Mouse (Mus musculus) hindbrain, embryonic 14.5 days (tissue): ENCODE data around the gene Olfr223. TPM values are rescaled to one million over a fixed set of nuclear protein-coding genes. Genes with fewer than 3 reads are reported as not detected.
"Not testable (repeated sequence)": the region's sequence is repeated elsewhere in the genome, so short reads cannot be mapped to it uniquely, and the experiment has no call there.

Experiments
- ATAC-seq: fragments of 200-750 bp; cut with Nextera tagmentation; 2 replicates; pipeline ENCODE4 v1.8.0; 2017; ENCODE audit warnings: moderate number of reproducible peaks, mild to moderate bottlenecking, moderate TSS enrichment, moderate library complexity; ENCODE audit not compliant: low FRiP score
- DNase-seq: peaks from one replicate; pipeline ENCODE4 v3.0.0-alpha.2; 2015; ENCODE audit warnings: low spot score
- H3K27ac ChIP-seq: fragments of 300-500 bp; sonication (generic); 2 replicates; pipeline ENCODE4 v1.5.1; 2014; ENCODE audit warnings: mild to moderate bottlenecking, moderate library complexity
- H3K27me3 ChIP-seq: fragments of 300-500 bp; sonication (generic); 2 replicates; pipeline ENCODE4 v1.6.1; 2014; ENCODE audit warnings: mild to moderate bottlenecking, low read length, mixed read lengths; ENCODE audit not compliant: control insufficient read depth, insufficient read depth
- H3K36me3 ChIP-seq: fragments of 300-500 bp; sonication (generic); replicated peaks from 2 replicates; pipeline ENCODE4 v1.6.1; 2014; ENCODE audit not compliant: control insufficient read depth, insufficient read depth
- H3K4me1 ChIP-seq: fragments of 300-500 bp; sonication (generic); replicated peaks from 2 replicates; pipeline ENCODE4 v1.6.1; 2014; ENCODE audit warnings: antibody characterized with exemption, low read length, mixed read lengths; ENCODE audit not compliant: control insufficient read depth, insufficient read depth
- H3K4me2 ChIP-seq: fragments of 300-500 bp; sonication (generic); replicated peaks from 2 replicates; pipeline ENCODE4 v1.6.1; 2014; ENCODE audit warnings: mild to moderate bottlenecking, moderate library complexity
- H3K4me3 ChIP-seq: fragments of 300-500 bp; sonication (generic); replicated peaks from 2 replicates; pipeline ENCODE4 v1.5.1; 2014; ENCODE audit warnings: mild to moderate bottlenecking, low read length
- H3K9ac ChIP-seq: fragments of 300-500 bp; sonication (generic); 2 replicates; pipeline ENCODE4 v1.6.1; 2014
- H3K9me3 ChIP-seq: fragments of 300-500 bp; sonication (generic); 2 replicates; pipeline ENCODE4 v1.6.1; 2016; ENCODE audit warnings: low read length; ENCODE audit not compliant: control insufficient read depth
- WGBS: fragments of 180-500 bp; shearing (Covaris S2); extraction: QIAGEN DNeasy Blood & Tissue Kit; methylation state at CpG from one replicate; pipeline ENCODE4 v1.1.7; 2014; 5-methylcytosine and 5-hydroxymethylcytosine counted together
- polyA plus RNA-seq: library from polyadenylated mRNA; unstranded; fragments of >200 nt; fragmentation: Nextera tagmentation; extraction: Ambion mirVana; gene quantifications from 2 replicates; pipeline ENCODE4 v1.2.1, GENCODE M21; 2014

The Olfr223 gene
- polyA plus RNA-seq, 1 experiment from 2014 or later: not detected

DNA sequence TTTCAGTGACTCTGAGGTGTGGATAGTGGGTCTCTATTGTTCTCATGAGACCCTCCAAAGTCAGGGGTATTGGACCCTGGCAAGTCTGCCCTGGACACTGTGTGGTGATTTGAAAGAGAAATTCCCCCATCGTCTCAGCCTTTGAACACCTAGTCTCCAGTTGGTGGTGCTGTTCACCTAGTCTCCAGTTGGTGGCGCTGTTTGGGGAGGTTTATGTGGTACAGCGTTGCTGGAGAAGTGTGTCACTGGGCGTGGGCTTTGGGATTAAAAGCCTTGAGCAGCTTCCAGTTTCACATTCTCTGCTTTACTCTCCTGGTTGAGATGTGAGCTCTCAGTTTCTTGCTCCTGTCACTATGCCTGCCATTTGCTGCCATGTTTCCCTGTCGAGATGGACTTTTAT lies 39.9 kb upstream of the Olfr223 start:
- H3K27me3 ChIP-seq: no peaks in the 10 kb centered on the region
- DNase-seq (peak; percentile 38), ATAC-seq (no peak)
- H3K4me1 ChIP-seq: no peaks in the 10 kb centered on the region
- 39% methylated on average over 5 of the region's 5 CpGs for WGBS
- no peak overlapping the region for H3K9ac ChIP-seq
- H3K9me3 ChIP-seq: no peaks in the 10 kb centered on the region
- no peak overlapping the region for H3K4me3 ChIP-seq
- H3K4me2 ChIP-seq: no peak overlapping the region
- H3K36me3 ChIP-seq: no peaks in the 10 kb centered on the region
- no peak overlapping the region for H3K27ac ChIP-seq

DNA sequence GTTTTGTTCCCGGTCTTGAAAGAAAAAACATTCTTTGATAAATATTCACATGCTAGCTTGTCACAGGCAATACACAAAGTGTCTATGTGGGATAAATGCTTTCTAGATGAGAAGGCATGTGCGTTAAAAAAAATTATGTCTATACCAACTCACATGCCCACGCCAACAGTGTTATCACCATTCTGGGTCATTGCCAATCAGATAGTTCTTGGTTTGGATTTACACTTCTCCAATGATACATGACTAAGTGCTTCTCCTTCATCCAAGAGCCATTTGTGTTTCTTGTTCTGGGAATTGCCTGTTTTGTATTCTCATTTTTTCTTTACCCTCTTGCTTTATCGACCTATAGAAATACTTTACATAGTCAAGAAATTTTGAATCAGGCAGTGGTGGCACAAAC lies 38.9 kb upstream of the Olfr223 start:
- 82% methylated on average over 4 of the region's 4 CpGs for WGBS
- H3K27ac ChIP-seq: no peak overlapping the region
- H3K9ac ChIP-seq: no peak overlapping the region
- no peaks in the 10 kb centered on the region for H3K36me3 ChIP-seq
- H3K9me3 ChIP-seq: no peaks in the 10 kb centered on the region
- no peaks in the 10 kb centered on the region for H3K27me3 ChIP-seq
- no peak for DNase-seq
- no peaks in the 10 kb centered on the region for H3K4me1 ChIP-seq
- H3K4me3 ChIP-seq: no peak overlapping the region
- no peak for ATAC-seq
- H3K4me2 ChIP-seq: no peak overlapping the region

GRCm38 (mm10) chr11:59629871-59630270 lies 36.8 kb upstream of the Olfr223 start:
- H3K36me3 ChIP-seq: no peaks in the 10 kb centered on the region
- no peaks in the 10 kb centered on the region for H3K9me3 ChIP-seq
- ATAC-seq (no peak), DNase-seq (no peak)
- no peak overlapping the region for H3K4me3 ChIP-seq
- H3K4me1 ChIP-seq: no peaks in the 10 kb centered on the region
- H3K27ac ChIP-seq: no peak overlapping the region
- H3K4me2 ChIP-seq: no peak overlapping the region
- WGBS: 68% methylated on average over 5 of the region's 5 CpGs
- H3K9ac ChIP-seq: no peak overlapping the region
- no peaks in the 10 kb centered on the region for H3K27me3 ChIP-seq

GRCm38 (mm10) chr11:59628177-59628576 lies 35.1 kb upstream of the Olfr223 start:
- no peak overlapping the region for H3K27ac ChIP-seq
- no peaks in the 10 kb centered on the region for H3K36me3 ChIP-seq
- H3K9me3 ChIP-seq: no peaks in the 10 kb centered on the region
- H3K4me2 ChIP-seq: no peak overlapping the region
- H3K4me1 ChIP-seq: no peaks in the 10 kb centered on the region
- 91% methylated on average over 5 of the region's 5 CpGs for WGBS
- no peak overlapping the region for H3K4me3 ChIP-seq
- no peaks in the 10 kb centered on the region for H3K27me3 ChIP-seq
- no peak overlapping the region for H3K9ac ChIP-seq
- ATAC-seq: no peak
- no peak for DNase-seq

GRCm38 (mm10) chr11:59626192-59626591 lies 33.1 kb upstream of the Olfr223 start:
- Histone ChIP-seq H3K9me3 (no peaks in the 10 kb centered on the region), H3K4me1 (no peaks in the 10 kb centered on the region), H3K36me3 (no peaks in the 10 kb centered on the region), H3K27me3 (no peaks in the 10 kb centered on the region), H3K4me3 (no peak overlapping the region), H3K9ac (no peak overlapping the region), H3K4me2 (no peak overlapping the region), H3K27ac (no peak overlapping the region)
- WGBS: 81% methylated on average over 7 of the region's 7 CpGs
- ATAC-seq (no peak), DNase-seq (no peak)

DNA sequence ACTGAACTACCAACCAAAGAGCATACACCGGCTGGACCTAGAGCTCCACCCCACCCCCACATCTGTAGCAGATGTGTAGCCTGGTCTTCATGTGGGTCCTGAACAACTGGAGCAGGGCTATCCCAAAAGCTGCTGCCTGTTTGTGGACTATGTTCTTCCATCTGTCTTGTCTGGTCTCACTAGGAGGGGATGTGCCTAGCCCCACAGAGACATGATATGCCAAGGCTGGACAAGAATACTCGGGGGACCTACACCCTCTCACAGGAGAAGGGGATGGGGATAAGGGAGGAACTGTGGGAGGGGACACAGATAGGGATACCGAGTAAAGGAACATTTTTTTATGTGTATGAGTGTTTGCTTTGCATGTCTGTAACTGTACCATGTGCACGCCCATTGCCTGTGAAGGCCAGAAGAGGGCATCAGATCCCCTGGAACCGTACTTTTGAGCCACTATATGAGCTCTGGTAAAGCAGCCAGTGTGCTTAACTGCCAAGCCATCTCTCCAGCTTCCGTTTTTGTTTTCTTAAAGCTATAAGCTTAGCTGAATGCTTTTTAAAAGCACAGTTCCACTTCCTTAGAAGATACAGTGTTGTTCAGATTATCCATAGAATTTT lies 31.0 kb upstream of the Olfr223 start:
- WGBS: 40% methylated on average over 6 of the region's 6 CpGs
- Histone ChIP-seq H3K4me3 (no peak overlapping the region), H3K36me3 (no peaks in the 10 kb centered on the region), H3K4me1 (no peaks in the 10 kb centered on the region), H3K27ac (no peak overlapping the region), H3K9me3 (no peaks in the 10 kb centered on the region), H3K27me3 (no peaks in the 10 kb centered on the region), H3K9ac (no peak overlapping the region), H3K4me2 (no peak overlapping the region)
- ATAC-seq: no peak; the same call in 1 of the 2 replicates
- DNase-seq: peak; percentile 80

- WGBS: 79% methylated on average over 3 of the region's 3 CpGs
- no peak overlapping the region for H3K4me3 ChIP-seq
- DNase-seq (no peak), ATAC-seq (no peak)
- H3K27ac ChIP-seq: no peak overlapping the region
- no peak overlapping the region for H3K9ac ChIP-seq
- no peaks in the 10 kb centered on the region for H3K36me3 ChIP-seq
- H3K4me1 ChIP-seq: no peaks in the 10 kb centered on the region
- H3K9me3 ChIP-seq: no peaks in the 10 kb centered on the region
- no peaks in the 10 kb centered on the region for H3K27me3 ChIP-seq
- H3K4me2 ChIP-seq: no peak overlapping the region
Measured at GRCm38 (mm10) chr11:59622214-59622613, 29.1 kb upstream of the Olfr223 start.

DNA sequence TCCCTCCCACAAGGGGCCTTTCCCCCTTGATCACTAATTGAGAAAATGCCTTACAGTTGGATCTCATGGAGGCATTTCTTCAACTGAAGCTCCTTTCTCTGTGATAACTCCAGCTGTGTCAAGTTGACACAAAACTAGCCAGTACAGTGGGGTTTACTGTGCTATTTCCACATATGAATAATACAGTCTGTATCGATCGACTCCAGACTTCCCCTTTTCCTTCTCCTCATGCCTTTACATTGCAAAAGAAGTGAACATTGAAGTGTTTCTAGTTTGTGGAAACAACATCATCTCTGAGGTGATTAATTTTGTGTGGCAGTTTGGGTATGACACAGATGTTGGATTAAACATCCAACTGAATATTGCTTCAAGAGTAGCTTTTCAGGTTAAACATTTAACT lies 23.9 kb upstream of the Olfr223 start:
- H3K9ac ChIP-seq, H3K4me1 ChIP-seq, ATAC-seq, H3K4me3 ChIP-seq, H3K9me3 ChIP-seq, H3K4me2 ChIP-seq, DNase-seq, H3K27ac ChIP-seq, H3K36me3 ChIP-seq, H3K27me3 ChIP-seq: not testable (repeated sequence)
- WGBS: 97% methylated on average over 2 of the region's 2 CpGs

- Histone ChIP-seq H3K4me2 (no peak overlapping the region), H3K4me1 (no peaks in the 10 kb centered on the region), H3K4me3 (no peak overlapping the region), H3K9me3 (no peaks in the 10 kb centered on the region), H3K9ac (no peak overlapping the region), H3K27me3 (no peaks in the 10 kb centered on the region), H3K36me3 (no peaks in the 10 kb centered on the region), H3K27ac (no peak overlapping the region)
- no peak for ATAC-seq
- 56% methylated on average over 4 of the region's 4 CpGs for WGBS
- peak; percentile 51 for DNase-seq
Measured at GRCm38 (mm10) chr11:59614120-59614519, 21.0 kb upstream of the Olfr223 start.

DNA sequence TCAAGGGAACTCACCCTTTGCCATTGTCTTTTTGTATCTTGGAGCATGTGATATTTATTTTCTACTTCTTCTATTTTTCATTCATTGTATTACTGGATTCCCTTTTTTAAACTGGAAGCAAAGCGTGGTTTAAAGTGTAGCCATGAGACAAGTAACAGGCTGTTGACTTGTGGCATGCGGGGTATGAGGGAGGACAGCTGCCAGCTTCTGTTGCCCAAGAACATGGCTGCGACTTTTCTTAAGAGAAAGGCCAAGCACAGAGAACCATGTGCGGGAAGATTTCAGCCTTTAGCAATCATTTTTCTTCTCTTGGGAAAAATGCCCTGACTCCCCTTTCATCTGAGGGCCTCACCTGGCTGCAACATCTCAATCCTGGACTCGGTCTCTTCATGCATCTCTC lies 18.6 kb upstream of the Olfr223 start:
- WGBS: 88% methylated on average over 5 of the region's 5 CpGs
- DNase-seq (no peak), ATAC-seq (no peak)
- Histone ChIP-seq H3K27ac (no peak overlapping the region), H3K4me1 (no peaks in the 10 kb centered on the region), H3K4me2 (no peak overlapping the region), H3K4me3 (no peak overlapping the region), H3K36me3 (no peaks in the 10 kb centered on the region), H3K9ac (no peak overlapping the region), H3K9me3 (no peaks in the 10 kb centered on the region), H3K27me3 (no peaks in the 10 kb centered on the region)
